Mouse (Mus musculus): ENCODE measurements around the gene Tomm7. TPM values are rescaled to one million over a fixed set of nuclear protein-coding genes. Genes with fewer than 3 reads are reported as not detected.

Gene Tomm7
- 113 and 170 TPM in 2 replicates for polyA plus RNA-seq (2012; rRNA removed)

GRCm38 (mm10) chr5:23843674-23844530, at the start of gene Tomm7:
Gene Tomm7, minus strand, starts transcription at chr5:23844161.

Other genes starting within 250 kb of the Tomm7 start
- gene Srpk2, start 159.5 kb downstream of the Tomm7 start, polyA plus RNA-seq (2012; rRNA removed) = 47.0 and 48.7 TPM in 2 replicates
- gene Pus7, start 60.5 kb downstream of the Tomm7 start, polyA plus RNA-seq (2012; rRNA removed) = 23.1 and 38.7 TPM in 2 replicates
- gene Rint1, start 56.5 kb downstream of the Tomm7 start, polyA plus RNA-seq (2012; rRNA removed) = 31.5 and 33.0 TPM in 2 replicates
- gene Fam126a, start 186.5 kb upstream of the Tomm7 start, polyA plus RNA-seq (2012; rRNA removed) = 18.6 and 24.8 TPM in 2 replicates

Measured in central nervous system, embryonic 11.5 days (tissue).